Mouse (Mus musculus) neural tube, embryonic 12.5 days (tissue): ENCODE results near the gene Nckap5. TPM values are rescaled to one million over a fixed set of nuclear protein-coding genes. Genes with fewer than 3 reads are reported as not detected.

Experiments used
- ATAC-seq: fragments of 200-750 bp; cut with Nextera tagmentation; 2 replicates; pipeline ENCODE4 v1.8.0; 2017; ENCODE audit warnings: low read depth, mild to moderate bottlenecking, moderate TSS enrichment, moderate library complexity; ENCODE audit not compliant: low FRiP score
- H3K27ac ChIP-seq: fragments of 300-500 bp; sonication (generic); 2 replicates; pipeline ENCODE4 v1.5.1; 2016
- H3K27me3 ChIP-seq: fragments of 300-500 bp; sonication (generic); replicated peaks from 2 replicates; pipeline ENCODE4 v1.6.1; 2016; ENCODE audit warnings: mild to moderate bottlenecking
- H3K36me3 ChIP-seq: fragments of 300-500 bp; sonication (generic); 2 replicates; pipeline ENCODE4 v1.6.1; 2016; ENCODE audit warnings: mild to moderate bottlenecking
- H3K4me1 ChIP-seq: fragments of 300-500 bp; sonication (generic); 2 replicates; pipeline ENCODE4 v1.6.1; 2016
- H3K4me2 ChIP-seq: fragments of 300-500 bp; sonication (generic); replicated peaks from 2 replicates; pipeline ENCODE4 v1.6.1; 2016; ENCODE audit warnings: mild to moderate bottlenecking
- H3K4me3 ChIP-seq: fragments of 300-500 bp; sonication (generic); 2 replicates; pipeline ENCODE4 v1.5.1; 2016
- H3K9ac ChIP-seq: fragments of 300-500 bp; sonication (generic); 2 replicates; pipeline ENCODE4 v1.6.1; 2016; ENCODE audit warnings: mild to moderate bottlenecking
- H3K9me3 ChIP-seq: fragments of 300-500 bp; sonication (generic); 2 replicates; pipeline ENCODE4 v1.6.1; 2016; ENCODE audit warnings: mild to moderate bottlenecking
- WGBS: fragments of 180-500 bp; shearing (Covaris S2); methylation state at CpG from one replicate; pipeline ENCODE4 v1.1.7; 2016; 5-methylcytosine and 5-hydroxymethylcytosine counted together
- polyA plus RNA-seq: library from polyadenylated mRNA; unstranded; fragments of >200 nt; fragmentation: Nextera tagmentation; extraction: Ambion mirVana; gene quantifications from 2 replicates; pipeline ENCODE4 v1.2.1, GENCODE M21; 2016

The Nckap5 gene
- polyA plus RNA-seq, 1 experiment from 2014 or later = 25.4 TPM

DNA sequence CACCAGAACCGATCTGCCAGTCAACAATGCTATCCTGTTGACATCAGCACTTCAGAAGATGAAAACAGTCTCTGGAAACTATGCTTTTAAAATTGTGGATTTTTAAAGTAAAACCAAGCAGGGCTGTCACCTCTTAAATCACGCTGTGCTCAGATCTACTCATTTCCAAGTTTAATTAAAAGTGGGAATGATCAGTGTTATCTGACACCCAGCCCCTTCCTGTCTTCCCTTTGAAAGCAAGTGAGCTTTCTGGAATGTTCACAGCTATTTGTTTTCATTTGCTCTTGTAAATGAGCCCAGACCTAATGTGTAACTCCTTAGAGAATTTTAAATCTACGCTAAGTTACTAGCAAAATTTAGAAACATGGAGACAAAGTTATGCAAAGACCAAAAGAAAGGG is 491.3 kb downstream of the Nckap5 start:
- H3K27me3 ChIP-seq = no peaks in the 10 kb centered on the region
- no peaks in the 10 kb centered on the region for H3K36me3 ChIP-seq
- no peak overlapping the region for H3K4me3 ChIP-seq
- no peak overlapping the region for H3K9ac ChIP-seq
- H3K27ac ChIP-seq = no peak overlapping the region
- H3K4me2 ChIP-seq = no peak overlapping the region
- 85% methylated on average over 3 of the region's 3 CpGs for WGBS
- no peaks in the 10 kb centered on the region for H3K4me1 ChIP-seq
- no peaks in the 10 kb centered on the region for H3K9me3 ChIP-seq
- no peak for ATAC-seq

GRCm38 (mm10) chr1:126334202-126334601 is 496.4 kb downstream of the Nckap5 start:
- no peaks in the 10 kb centered on the region for H3K9me3 ChIP-seq
- H3K4me2 ChIP-seq = no peak overlapping the region
- no peak for ATAC-seq
- H3K36me3 ChIP-seq = no peaks in the 10 kb centered on the region
- H3K9ac ChIP-seq = no peak overlapping the region
- no peaks in the 10 kb centered on the region for H3K4me1 ChIP-seq
- 90% methylated on average over 4 of the region's 4 CpGs for WGBS
- no peak overlapping the region for H3K4me3 ChIP-seq
- H3K27me3 ChIP-seq = no peaks in the 10 kb centered on the region
- H3K27ac ChIP-seq = no peak overlapping the region

DNA sequence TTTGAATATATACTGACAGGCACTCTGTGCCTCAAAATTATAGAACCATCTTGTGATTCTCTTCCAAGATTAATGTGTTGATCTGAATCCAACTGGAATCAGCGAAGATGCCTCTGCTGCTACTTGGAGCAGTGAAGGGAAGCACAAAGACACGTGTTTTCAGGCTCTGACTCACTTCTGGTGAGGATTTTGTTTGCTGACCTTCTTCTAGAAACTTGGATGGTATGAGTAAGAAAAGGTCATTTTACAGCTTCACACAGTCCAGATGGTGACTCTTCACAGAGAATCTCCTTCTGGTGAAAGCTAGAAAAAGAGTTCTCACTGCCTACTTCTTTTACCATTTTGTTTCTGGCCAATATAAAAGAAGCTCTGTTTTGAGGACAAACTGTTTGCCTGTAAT is 498.6 kb downstream of the Nckap5 start:
- H3K9me3 ChIP-seq = no peaks in the 10 kb centered on the region
- no peaks in the 10 kb centered on the region for H3K27me3 ChIP-seq
- ATAC-seq = no peak
- H3K4me2 ChIP-seq = no peak overlapping the region
- H3K27ac ChIP-seq = no peak overlapping the region
- H3K36me3 ChIP-seq = no peaks in the 10 kb centered on the region
- 88% methylated on average over 2 of the region's 2 CpGs for WGBS
- H3K4me3 ChIP-seq = no peak overlapping the region
- H3K9ac ChIP-seq = no peak overlapping the region
- no peaks in the 10 kb centered on the region for H3K4me1 ChIP-seq

GRCm38 (mm10) chr1:126320696-126321095 is 509.9 kb downstream of the Nckap5 start:
- ATAC-seq = no peak
- Histone ChIP-seq H3K4me1 (peaks cover 4% of the 10 kb centered on the region; the same call in 1 of the 2 replicates), H3K9ac (no peak overlapping the region), H3K4me3 (no peak overlapping the region), H3K36me3 (no peaks in the 10 kb centered on the region), H3K9me3 (no peaks in the 10 kb centered on the region), H3K27ac (no peak overlapping the region), H3K27me3 (no peaks in the 10 kb centered on the region), H3K4me2 (no peak overlapping the region)
- WGBS = 100% methylated on average over 1 of the region's 1 CpGs

DNA sequence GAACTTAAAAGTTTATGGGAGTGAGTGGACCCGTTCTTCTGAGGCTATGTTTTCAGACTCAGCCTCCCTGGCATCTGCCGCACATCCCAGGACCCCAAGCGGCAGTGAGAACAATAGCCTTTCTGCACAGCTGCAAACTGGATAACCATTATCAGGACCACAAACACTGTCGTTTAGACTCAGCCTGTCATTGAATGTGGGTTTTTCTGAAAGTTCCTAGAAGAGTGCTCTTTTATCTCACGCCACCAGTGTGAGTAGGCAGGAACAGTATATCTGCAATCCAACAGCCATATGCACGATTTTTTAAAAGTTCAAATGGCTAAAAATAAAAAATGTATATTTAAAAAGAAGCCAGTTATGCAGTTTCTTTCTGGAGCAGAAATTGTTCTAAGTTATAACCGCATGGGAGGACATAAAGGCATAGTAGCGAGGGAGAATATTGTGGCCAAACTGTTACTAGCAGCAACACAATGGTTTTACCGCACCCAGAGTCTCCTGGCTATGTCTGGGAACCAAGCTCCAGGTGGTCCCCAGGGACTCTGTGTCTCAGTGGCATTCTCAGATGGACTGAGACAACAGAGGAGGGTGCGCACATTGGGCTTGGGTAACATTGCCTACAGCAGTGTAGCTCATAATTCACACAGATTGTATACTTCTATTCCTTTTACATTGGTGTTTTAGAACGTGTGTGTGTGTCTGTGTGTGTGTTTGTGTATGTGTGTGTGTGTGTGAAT is 512.6 kb downstream of the Nckap5 start:
- H3K9ac ChIP-seq = no peak overlapping the region
- no peak overlapping the region for H3K4me3 ChIP-seq
- WGBS = 45% methylated on average over 11 of the region's 11 CpGs
- H3K36me3 ChIP-seq = no peaks in the 10 kb centered on the region
- no peaks in the 10 kb centered on the region for H3K9me3 ChIP-seq
- no peak overlapping the region for H3K27ac ChIP-seq
- ATAC-seq = no peak
- no peak overlapping the region for H3K4me2 ChIP-seq
- H3K27me3 ChIP-seq = no peaks in the 10 kb centered on the region
- peaks cover 4% of the 10 kb centered on the region; the same call in 1 of the 2 replicates for H3K4me1 ChIP-seq

GRCm38 (mm10) chr1:126317345-126317744 is 513.3 kb downstream of the Nckap5 start:
- H3K4me1 ChIP-seq = peaks cover 4% of the 10 kb centered on the region; the same call in 1 of the 2 replicates
- H3K9ac ChIP-seq = no peak overlapping the region
- H3K4me2 ChIP-seq = no peak overlapping the region
- H3K9me3 ChIP-seq = no peaks in the 10 kb centered on the region
- no peak for ATAC-seq
- H3K27me3 ChIP-seq = no peaks in the 10 kb centered on the region
- WGBS = 62% methylated on average over 4 of the region's 4 CpGs
- H3K27ac ChIP-seq = no peak overlapping the region
- H3K36me3 ChIP-seq = no peaks in the 10 kb centered on the region
- no peak overlapping the region for H3K4me3 ChIP-seq

- Histone ChIP-seq H3K27ac (no peak overlapping the region), H3K4me2 (no peak overlapping the region), H3K27me3 (no peaks in the 10 kb centered on the region), H3K9me3 (no peaks in the 10 kb centered on the region), H3K36me3 (no peaks in the 10 kb centered on the region), H3K9ac (no peak overlapping the region), H3K4me1 (peaks cover 4% of the 10 kb centered on the region; the same call in 1 of the 2 replicates), H3K4me3 (no peak overlapping the region)
- 45% methylated on average over 2 of the region's 2 CpGs for WGBS
- no peak for ATAC-seq
These were observed 513.7 kb downstream of the Nckap5 start for GRCm38 (mm10) chr1:126316866-126317265.

- H3K4me2 ChIP-seq = no peak overlapping the region
- no peak overlapping the region for H3K27ac ChIP-seq
- H3K36me3 ChIP-seq = no peaks in the 10 kb centered on the region
- no peaks in the 10 kb centered on the region for H3K9me3 ChIP-seq
- no peaks in the 10 kb centered on the region for H3K27me3 ChIP-seq
- WGBS = 86% methylated on average over 2 of the region's 2 CpGs
- no peak overlapping the region for H3K9ac ChIP-seq
- no peaks in the 10 kb centered on the region for H3K4me1 ChIP-seq
- no peak overlapping the region for H3K4me3 ChIP-seq
- no peak for ATAC-seq
These were observed 529.5 kb downstream of the Nckap5 start for GRCm38 (mm10) chr1:126301129-126301528.

GRCm38 (mm10) chr1:126264931-126265330 is 565.7 kb downstream of the Nckap5 start:
- Histone ChIP-seq H3K4me1 (0 out of 2 replicates have a peak, but pooled peaks cover 2% of the 10 kb centered on the region), H3K4me3 (no peak overlapping the region), H3K9ac (no peak overlapping the region), H3K4me2 (no peak overlapping the region), H3K36me3 (no peaks in the 10 kb centered on the region), H3K27ac (no peak overlapping the region), H3K9me3 (no peaks in the 10 kb centered on the region), H3K27me3 (no peaks in the 10 kb centered on the region)
- 71% methylated on average over 5 of the region's 5 CpGs for WGBS
- no peak for ATAC-seq

DNA sequence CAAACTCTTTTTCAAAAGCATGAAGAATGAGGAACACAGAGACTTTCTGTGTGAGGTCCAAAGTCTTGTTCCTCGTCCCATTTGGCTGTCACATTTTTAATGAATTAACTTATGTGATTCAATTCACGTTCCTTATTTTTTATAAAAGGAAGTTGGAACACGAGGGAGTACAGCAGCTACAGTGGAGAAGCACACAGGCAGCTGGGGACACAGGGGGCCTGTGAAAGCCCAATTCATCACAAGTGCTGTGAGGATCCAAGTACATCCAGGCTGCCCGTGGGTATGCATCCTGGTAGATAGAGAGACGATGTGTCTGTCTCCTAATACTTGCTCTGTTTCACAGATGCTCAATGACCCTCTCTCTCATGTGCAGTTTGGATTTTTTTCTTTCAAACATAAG is 576.2 kb downstream of the Nckap5 start:
- no peaks in the 10 kb centered on the region for H3K27me3 ChIP-seq
- no peak for ATAC-seq
- 75% methylated on average over 5 of the region's 5 CpGs for WGBS
- H3K4me2 ChIP-seq = no peak overlapping the region
- H3K4me3 ChIP-seq = no peak overlapping the region
- H3K4me1 ChIP-seq = no peaks in the 10 kb centered on the region
- no peak overlapping the region for H3K27ac ChIP-seq
- H3K36me3 ChIP-seq = no peaks in the 10 kb centered on the region
- no peaks in the 10 kb centered on the region for H3K9me3 ChIP-seq
- no peak overlapping the region for H3K9ac ChIP-seq

- Histone ChIP-seq H3K9me3 (no peaks in the 10 kb centered on the region), H3K9ac (no peak overlapping the region), H3K27me3 (no peaks in the 10 kb centered on the region), H3K27ac (no peak overlapping the region), H3K4me1 (no peaks in the 10 kb centered on the region), H3K36me3 (no peaks in the 10 kb centered on the region), H3K4me3 (no peak overlapping the region), H3K4me2 (no peak overlapping the region)
- WGBS = 89% methylated on average over 7 of the region's 7 CpGs
- ATAC-seq = no peak
These were observed 576.7 kb downstream of the Nckap5 start for GRCm38 (mm10) chr1:126253934-126254333.

DNA sequence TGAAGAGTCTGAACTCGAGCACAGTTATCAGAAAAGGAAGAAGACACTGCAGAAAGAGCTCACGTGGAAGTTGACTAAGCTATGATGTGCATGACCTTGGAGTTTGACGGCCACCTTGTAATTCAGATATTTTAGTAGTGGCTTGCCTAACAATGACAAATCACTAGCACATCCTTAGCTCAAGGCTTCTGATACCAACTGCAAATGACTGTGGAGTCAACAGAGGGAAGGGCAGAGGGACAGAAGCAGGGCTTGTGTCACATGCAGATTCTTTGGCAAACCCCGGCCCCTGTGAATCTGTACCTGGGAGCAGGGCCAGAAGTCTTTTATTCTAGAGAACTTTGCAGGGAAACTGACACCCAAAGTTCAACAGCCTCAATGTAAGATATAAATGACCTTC is 597.4 kb downstream of the Nckap5 start:
- 87% methylated on average over 4 of the region's 4 CpGs for WGBS
- Histone ChIP-seq H3K9me3 (no peaks in the 10 kb centered on the region), H3K27me3 (no peaks in the 10 kb centered on the region), H3K4me1 (no peaks in the 10 kb centered on the region), H3K4me2 (no peak overlapping the region), H3K4me3 (no peak overlapping the region), H3K9ac (no peak overlapping the region), H3K36me3 (no peaks in the 10 kb centered on the region), H3K27ac (no peak overlapping the region)
- ATAC-seq = no peak

DNA sequence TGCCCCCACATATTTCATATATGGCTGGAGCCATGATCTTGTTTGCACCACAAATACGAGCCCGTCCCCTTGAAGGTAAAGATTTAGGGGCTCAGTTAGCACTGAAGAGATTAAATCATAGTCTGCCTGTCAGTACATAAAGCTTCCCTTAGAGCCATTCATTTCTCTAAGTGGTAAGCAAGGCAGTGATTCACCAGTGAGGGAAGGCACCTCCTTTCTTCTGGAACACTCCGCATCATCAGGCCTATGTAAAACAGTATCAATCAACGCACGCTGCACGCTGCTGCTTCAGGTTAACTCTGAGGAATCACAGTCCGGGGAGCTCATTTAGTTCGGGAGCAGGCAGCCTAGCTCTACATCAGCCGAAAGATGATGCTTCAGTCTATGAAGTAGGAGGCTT is 599.4 kb downstream of the Nckap5 start:
- Histone ChIP-seq H3K27ac (no peak overlapping the region), H3K9ac (no peak overlapping the region), H3K36me3 (no peaks in the 10 kb centered on the region), H3K4me2 (no peak overlapping the region), H3K27me3 (no peaks in the 10 kb centered on the region), H3K9me3 (no peaks in the 10 kb centered on the region), H3K4me1 (no peaks in the 10 kb centered on the region), H3K4me3 (no peak overlapping the region)
- no peak for ATAC-seq
- 72% methylated on average over 9 of the region's 9 CpGs for WGBS
